Mouse (Mus musculus) thymus, adult 2 months (tissue): Measurements from ENCODE around the gene Exoc3l4.

ENCODE experiments used
- CTCF ChIP-seq: fragments of 200-500 bp; IDR thresholded peaks from 2 replicates; pipeline ENCODE4 v1.5.1; 2012; ENCODE audit warnings: mild to moderate bottlenecking, control low read depth, low read length, moderate library complexity, borderline replicate concordance; ENCODE audit not compliant: control insufficient read depth, poor library complexity, insufficient read depth; ENCODE audit errors: extremely low read depth
- POLR2A ChIP-seq: fragments of 200-500 bp; IDR thresholded peaks from 2 replicates; pipeline ENCODE4 v1.6.1; 2012; ENCODE audit warnings: mild to moderate bottlenecking, low read length, control low read depth, moderate library complexity; ENCODE audit not compliant: control insufficient read depth, poor library complexity, insufficient read depth; ENCODE audit errors: extremely low read depth

DNA sequence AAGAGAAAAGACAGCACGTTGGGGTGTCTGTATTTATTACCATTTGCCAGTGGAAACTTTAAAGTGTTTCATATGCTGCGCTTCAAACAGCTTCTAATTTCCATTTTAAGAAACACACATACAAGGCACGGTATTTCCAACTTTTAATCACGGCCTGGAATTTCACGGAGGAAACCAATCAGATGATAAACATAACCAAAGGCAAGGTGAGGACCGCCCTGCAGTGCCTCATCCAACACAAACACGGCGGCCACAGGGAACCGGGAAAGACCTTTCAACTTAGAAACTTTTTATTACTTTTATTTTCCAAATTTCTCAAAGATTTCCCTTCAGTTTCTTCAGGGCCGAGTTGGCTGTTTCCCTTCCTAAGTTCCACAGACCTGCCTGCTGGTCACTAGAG is 42.1 kb upstream of the Exoc3l4 start:
- no peak for TF ChIP-seq CTCF
- no peak for TF ChIP-seq POLR2A
